Mouse (Mus musculus) left cerebral cortex, postnatal 14 days (tissue): ENCODE measurements around the gene Ubxn6. TPM values are rescaled to one million over a fixed set of nuclear protein-coding genes. Genes with fewer than 3 reads are reported as not detected.
"Not testable (repeated sequence)": the region's sequence is repeated elsewhere in the genome, so short reads cannot be mapped to it uniquely, and the experiment has no call there.

ENCODE experiments used
- DNase-seq, 2 experiments: peaks; one replicate each; pipeline ENCODE4 v3.0.0; 2021 to 2022; ENCODE audit warnings: low spot score in 2 of 2, mixed read lengths in 1 of 2
- intact Hi-C: fragments of 180-260 bp; cut with DNase I; formaldehyde crosslinking; loops from one replicate; pipeline ENCODE4 v1.15.1; 2025
- total RNA-seq, 2 experiments: library from RNA; stranded (reverse); gene quantifications; 2 replicates each; pipeline ENCODE4 v1.2.3; 2021

Gene Ubxn6
- total RNA-seq, 2 experiments from 2014 or later, result 74.4 to 89.6 TPM

DNA sequence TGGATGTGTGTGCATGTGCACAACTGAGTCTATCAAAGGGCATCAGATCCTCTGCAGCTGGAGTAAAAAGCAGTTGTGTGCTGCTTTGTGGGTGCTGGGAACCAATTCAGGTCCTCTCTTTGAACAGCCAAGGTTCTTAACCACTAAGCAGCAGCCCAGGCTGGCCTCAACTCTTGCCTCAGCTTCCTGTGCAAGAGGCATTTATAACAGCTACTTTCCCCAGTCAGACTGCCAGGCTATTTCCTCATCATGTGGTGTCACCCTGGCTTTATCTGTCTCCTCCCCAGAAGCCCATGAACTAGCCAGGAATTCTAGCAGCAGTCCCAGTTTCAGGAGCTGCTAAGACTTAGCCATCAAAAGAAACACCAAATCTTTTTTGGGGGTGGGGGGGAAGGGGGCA is 8.4 kb downstream of the Ubxn6 start:
- intact Hi-C loops, result no loop called here
- DNase-seq, result no peak

DNA sequence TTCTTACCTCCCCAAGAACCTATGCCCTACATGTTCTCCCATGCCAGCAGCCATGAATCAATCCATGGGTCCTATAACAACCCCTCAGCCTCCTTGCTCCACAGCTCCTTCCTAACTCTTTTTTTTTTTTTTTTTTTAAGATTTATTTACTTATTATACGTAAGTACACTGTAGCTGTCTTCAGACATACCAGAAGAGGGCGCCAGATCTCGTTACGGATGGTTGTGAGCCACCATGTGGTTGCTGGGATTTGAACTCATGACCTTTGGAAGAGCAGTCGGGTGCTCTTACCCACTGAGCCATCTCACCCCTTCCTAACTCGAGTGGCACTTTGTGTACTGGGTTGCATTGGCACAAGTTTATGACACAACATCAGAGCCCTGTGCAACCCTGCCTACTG is 9.1 kb downstream of the Ubxn6 start:
- DNase-seq, intact Hi-C loops: not testable (repeated sequence)

DNA sequence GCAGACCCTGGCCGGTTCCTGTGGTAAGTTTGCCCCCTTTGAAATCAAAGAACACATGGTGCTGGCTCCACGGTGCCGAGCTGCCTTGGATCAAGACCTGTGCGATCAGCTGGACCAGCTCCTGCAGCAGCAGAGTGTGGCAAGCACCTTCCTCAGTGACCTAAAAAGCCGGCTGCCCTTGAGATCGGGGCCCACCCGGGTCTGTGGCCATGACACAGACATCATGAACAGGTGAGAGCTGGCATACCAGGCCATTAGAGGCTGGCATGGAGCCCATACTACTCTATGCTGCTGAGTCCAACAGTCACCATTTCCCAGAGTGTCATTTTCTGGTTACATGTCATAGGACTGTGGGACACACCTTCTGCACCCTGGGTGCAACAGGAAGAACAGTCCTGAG is 12.7 kb downstream of the Ubxn6 start:
- intact Hi-C loops, result no loop called here

DNA sequence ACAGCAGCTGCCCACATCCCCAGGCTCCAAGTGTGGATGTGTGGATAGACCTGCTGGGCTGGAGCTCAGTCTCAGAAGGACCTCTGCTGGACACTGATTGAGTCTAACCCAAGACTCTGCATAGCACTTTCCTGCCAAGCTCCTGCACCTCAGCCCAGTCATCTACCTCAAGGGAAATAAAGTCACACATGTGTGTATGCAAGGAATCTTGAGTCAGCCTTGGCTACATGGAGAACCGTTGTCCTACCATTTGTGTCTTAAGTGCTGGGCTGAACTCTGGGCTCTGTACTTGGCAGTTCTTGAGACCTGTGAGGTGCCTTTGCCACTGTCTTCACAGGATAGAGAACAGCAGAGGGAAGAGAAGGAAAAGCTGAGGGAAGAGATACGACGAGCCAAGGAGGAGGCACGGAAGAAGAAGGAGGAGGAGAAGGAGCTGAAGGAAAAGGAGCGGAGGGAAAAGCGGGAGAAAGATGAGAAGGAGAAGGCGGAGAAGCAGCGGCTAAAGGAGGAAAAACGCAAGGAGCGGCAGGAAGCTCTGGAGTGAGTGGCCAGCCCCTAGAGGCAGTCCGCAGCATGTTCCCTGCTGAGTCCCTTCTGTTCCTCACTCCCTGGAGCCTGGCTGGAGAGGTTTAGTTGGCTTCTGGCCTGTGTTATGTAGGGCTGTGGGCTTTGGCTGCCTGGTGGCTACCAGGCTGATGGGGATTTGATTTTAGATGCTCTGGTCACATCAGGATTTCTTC is 17.3 kb downstream of the Ubxn6 start:
- intact Hi-C loops, result no loop called here
- no peak for DNase-seq

More for the DNA sequence above, 12.7 kb downstream of the Ubxn6 start:
- DNase-seq, result no peak

DNA sequence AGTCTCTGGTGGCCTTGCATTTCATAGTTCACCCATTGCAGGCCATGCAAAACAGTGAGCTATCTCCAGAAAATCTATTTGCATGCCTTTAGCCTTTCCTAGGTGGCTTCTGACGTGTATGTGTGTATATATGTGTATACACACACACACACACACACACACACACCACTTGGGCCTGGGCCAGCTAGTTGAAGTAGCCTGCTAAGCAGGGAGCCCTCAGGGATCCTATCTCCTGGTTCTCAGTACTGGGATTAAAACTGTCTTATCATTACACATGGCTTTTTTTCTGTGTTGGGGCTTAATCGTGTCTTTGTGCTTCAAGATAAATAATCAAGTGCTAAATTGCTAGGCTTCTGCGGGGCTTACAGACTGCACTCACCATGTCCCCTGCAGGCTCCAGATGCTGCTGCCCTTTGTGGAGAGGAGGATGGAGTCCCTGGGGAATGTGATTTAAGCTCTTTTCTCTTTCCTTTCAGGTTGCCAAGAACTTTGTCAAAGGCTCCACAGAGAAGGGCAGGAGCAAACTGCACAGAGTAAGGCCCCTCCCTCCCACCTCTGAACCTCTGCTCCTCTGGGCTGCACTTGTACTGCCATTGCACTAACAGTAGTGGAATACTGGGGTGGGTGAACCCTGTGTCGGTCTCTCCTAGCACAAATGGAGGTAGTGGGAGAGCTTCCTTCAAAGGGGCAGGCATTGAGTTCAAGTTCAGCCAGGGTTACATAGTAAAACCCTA is 18.7 kb downstream of the Ubxn6 start:
- intact Hi-C loops, result no loop called here
- DNase-seq, result no peak

DNA sequence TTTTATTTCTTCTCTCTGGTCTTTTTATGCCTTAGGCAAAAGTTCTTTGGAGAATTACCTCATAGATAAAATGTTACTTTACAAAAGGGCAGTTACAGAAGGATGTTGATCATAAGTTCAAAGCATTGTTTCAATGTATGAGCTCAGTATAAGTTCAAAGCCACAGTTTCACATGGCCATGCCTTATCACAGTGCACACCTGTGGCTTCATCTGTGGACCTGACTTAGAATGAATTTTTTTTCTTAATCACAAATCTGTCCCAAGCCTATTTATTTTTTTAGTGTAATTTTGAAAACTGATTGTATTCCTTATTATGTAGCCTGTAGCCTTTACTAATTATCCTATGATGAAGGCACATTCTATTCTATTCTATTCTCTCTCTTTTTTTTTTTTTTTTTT is 19.9 kb downstream of the Ubxn6 start:
- no peak for DNase-seq

DNA sequence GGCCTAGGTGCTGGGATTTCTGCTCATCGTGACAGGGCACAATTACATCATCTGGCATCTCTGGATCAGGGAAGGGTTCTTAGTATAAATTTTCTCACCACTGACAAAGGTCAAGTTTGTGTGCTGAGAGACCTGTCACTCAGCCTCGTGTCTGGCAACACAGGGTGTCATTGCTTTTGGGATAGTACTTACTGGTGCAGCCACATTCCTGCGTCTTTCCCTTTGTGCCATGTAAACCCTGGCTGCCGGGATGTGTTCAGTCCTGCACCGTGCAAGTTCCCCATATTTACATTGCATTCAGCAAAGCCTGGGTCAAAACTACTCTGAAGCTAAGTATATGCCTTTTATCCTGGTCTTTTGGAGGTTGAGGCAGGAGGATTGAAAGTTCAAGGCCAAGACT is 23.5 kb downstream of the Ubxn6 start:
- no peak for DNase-seq
- intact Hi-C loops, result no loop called here

More for the DNA sequence above, 19.9 kb downstream of the Ubxn6 start:
- intact Hi-C loops, result no loop called here

DNA sequence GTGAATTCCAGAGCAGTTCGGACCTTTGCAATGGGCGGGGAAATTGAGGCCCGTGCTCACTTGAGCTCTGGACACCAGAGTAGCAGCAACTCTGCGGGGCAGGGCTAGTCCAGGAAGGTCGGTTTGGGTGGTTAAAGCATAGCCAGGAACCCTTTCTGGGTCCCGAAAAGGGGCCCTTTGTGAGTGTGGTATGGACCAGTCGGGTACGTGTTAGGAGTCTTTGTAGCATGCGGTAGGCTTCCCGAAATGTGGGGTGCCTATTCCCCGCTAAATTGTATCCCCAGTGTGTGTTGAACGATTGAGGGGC is 34.0 kb downstream of the Ubxn6 start:
- DNase-seq, result no peak
- intact Hi-C loops, result loop anchor here (5.0 kb wide), 1 partner anchor 36 kb away; the partner anchor contains the start of genes Hdgfl2 and Ubxn6

DNA sequence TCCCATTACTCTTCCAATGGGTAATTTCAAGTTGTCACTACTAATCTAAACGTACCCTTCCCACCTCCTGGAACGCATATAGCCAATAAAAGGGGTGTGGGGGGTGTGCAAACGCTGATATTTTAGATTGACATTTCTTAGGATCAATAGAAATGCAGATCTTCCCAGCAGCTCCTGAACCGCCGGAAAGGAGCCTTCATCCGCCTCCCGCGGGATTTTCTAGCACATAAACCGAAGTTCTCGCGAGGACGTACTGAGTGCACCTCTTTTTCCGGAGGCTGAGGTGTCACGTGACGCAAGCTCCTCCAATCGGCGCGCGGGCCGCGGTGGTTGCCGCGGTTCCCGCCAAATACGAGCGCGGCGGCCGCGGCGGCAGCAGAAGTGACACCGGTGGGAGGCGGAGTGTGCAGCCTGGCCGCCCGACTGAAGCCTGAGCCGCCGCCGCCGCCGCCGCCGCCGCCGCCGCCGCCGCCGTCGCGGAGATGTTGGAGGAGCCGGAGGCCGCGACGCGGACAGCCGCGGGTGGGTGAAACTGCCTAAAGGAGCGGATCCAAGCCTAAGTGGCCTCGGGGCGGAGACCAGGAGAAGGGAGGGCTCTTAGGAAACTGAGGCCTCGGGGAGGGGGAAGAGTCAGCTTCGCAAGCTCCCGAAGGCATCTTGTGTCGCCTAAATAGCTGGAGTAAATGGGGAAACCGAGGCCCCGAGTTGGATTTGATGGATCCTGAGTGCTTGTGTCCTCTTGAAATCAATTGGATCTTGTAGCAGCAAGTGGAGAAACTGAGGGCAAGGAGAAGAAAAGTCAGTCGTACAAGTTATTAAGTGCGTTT is 34.6 kb downstream of the Ubxn6 start, which contains the start of gene Chaf1a:
Chaf1a (plus strand) TSS at position 410 of the 827 bp plus-strand sequence.
- intact Hi-C loops, result loop anchor here (5.0 kb wide), 1 partner anchor 37 kb away; the partner anchor contains the start of genes Hdgfl2 and Ubxn6
- DNase-seq, result peak; percentile 99

DNA sequence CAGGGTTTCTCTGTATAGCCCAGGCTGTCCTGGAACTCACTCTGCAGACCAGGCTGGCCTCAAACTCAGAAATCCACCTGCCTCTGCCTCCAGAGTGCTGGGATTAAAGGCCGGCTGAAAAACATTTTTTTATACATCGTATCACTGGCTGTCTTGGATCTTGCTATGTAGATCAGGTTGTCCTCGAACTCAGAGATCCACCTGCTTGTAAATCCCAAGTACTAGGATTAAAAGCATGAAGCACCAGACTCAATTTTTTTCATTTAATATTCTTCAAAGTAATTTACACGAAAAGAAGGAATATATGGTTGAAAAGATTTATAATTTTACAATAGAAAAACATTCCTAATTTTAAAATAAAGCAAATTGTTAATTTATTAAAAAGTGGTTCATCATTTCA is 35.5 kb downstream of the Ubxn6 start:
- intact Hi-C loops, result no loop called here
- DNase-seq, result no peak

DNA sequence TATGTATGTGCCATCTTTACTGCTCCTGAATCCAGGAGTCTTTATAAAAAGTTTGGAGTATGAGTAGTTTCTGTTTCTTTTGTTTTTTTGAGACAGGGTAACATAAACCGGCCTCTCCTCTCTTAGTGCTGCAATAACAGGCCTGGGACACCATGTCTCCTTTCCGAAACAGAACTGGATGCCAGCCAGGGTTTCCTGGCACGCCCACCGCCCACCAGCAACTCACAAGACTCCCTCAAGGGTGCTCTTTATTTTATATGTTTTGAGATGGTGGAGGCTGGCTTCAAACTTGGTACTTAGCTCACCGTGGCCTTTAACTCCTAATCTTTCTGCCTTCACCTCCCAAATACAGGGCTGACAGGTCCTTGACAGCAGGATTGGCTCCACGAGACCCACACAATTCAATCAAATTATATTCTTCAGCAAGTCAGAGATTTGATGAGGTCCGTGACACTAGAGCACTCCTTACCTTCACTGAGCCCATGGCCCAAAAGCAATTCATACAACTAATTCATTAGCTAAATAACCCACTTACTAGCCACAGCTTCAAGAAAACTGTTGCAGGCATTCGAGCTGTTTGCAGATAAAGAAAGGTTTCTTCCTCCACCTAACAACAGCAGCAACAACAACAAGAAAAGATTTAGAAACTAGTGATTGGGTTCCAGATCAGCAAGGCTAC is 36.1 kb downstream of the Ubxn6 start:
- intact Hi-C loops, result no loop called here
- DNase-seq, result no peak

DNA sequence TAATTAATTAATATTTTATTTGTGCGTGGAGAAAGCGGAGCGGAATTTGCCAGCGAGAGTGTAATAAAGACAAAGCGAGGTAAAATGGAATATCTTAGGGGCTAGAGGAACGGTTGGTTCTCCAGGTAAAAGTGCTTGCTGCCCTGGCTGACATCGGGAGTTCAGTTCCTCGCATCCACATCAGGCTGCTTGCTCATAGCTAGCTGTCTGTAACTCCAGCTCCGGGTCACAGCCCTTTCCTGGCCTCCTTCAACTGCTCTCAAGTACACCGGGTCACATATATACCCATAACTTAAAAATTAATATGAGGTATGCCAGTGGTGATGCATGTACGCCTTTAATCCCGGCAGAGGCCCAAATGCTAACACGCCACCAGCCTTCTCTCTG is 37.9 kb downstream of the Ubxn6 start:
- intact Hi-C loops, result no loop called here
- DNase-seq, result no peak

DNA sequence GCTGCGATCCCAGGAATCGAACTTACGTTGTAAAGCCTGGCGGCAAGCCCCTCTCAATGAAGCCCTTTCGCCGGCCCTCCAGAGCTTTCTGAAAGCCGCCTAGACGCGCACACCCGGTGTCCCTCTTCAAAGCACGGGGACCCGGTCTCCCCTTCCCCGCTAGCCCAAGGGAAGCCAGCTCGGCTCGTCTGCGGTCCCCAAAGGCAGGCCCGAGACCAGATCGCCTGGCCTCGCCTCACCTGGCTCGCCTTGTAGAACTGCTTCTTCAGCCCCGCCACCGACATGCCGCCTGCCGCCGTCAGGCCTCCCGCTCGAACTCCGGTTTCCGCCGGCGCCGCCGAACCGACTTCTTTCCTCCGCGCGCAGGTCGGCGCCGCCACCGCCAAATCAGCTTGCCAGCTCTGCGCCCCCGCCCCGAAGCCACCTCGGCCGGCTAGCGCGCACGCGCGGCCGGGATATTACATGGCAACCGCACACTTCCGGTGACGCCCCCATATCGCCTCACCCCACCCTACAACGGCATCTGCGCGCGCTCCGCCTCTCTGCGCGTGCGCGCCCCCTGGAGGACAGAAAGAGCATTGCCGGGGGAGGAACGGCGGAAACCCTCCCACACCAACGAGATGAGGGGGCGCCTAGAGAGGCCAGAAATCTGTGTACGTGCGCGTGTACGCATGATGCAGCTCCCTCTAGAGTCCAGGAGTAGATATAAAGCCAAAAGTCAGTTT is 38.5 kb downstream of the Ubxn6 start, which contains the start of gene Sh3gl1:
Sh3gl1 (minus strand) TSS at position 460 of the 725 bp plus-strand sequence.
- intact Hi-C loops, result no loop called here

DNA sequence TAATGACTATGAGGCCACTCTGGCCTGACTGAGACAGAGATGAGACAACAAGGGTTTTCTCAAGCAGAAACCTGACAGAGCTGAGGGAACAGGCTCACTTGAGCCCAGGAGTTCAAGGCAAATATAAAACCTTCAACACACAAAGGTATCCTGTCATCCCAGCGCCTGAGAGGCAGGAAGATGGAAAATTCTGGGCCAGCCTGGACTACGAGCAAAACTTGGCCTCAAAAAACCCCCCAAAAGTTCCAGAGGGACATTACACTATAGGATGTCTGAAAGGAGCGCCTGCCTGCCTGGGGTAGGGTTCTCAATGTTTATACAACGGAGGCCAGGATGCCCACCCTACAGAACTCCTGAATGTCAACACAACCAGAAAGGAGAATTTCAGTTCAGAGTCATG is 39.6 kb downstream of the Ubxn6 start:
- no peak for DNase-seq
- intact Hi-C loops, result no loop called here

More for the DNA sequence above, 38.5 kb downstream of the Ubxn6 start, which contains the start of gene Sh3gl1:
- peak; percentile 99 for DNase-seq

DNA sequence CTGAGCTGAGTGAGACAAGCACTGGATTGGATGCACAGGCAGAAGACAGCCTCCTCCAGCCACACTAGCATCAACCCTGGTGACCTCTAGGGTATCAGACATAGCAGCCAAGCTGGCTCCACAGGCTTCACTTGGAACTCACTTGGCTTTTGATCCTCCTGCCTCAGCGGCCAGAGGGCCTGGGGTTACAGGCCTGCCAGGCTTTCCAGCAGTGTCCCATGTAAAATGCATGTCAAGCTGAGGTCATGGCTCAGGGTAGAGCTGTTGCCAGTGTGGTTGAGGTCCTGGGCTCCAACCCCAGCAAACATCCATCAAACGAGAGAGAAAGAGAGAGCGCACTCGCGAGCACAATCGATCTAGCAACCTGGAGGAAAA is 40.1 kb downstream of the Ubxn6 start:
- intact Hi-C loops, result no loop called here
- DNase-seq, result no peak

DNA sequence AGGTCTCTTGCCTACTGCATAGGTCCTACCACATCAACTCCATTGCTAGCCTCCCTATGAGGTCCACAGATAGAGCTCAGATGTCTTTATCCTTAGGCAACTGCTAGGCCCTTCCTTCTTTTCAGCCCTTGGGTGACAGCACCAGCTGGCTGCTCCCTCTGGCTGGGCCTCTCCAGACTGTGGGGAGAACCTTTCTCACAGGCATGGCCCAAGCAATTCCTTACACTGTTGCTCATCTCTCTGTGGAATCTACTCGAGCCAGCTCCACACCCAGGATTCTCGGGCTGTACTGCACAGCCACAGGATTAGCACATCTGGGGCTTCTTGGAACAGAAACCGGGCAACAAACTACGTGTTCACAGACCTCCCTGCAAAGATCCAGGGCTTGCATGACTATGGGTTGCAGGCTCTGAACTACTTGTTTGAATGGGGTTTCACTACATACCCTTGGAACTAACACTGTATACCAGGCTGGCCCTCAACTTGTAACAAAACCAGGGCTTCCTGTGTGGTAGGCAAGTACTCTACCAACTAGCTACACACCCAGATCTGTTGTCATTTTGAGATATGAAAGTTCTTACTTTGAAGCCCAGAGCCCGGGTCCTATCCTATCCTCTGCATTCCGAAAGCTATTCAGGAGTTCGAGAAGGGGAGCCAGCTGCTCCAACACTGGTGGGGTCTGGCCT is 40.6 kb downstream of the Ubxn6 start:
- intact Hi-C loops, result no loop called here
- DNase-seq, result no peak

DNA sequence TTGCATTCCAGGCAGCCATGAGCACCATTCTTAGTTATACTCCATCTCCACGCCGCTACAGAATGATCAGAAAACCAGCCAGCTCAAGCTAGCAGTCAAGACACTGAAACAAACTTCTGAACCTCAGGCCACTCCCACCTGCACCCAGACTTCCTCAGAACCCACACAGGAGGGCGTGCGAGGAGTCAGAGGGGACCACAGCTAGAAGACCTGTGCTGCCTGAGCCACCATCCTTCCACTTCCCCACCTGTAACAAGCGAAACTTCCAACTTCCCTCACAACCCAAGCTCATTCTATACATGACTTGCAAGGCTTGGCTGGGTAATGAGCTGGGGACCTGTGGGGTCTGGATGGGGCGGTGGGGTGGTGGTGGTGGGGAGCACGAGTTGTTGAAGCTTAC is 42.0 kb downstream of the Ubxn6 start:
- intact Hi-C loops, result no loop called here
- no peak for DNase-seq

DNA sequence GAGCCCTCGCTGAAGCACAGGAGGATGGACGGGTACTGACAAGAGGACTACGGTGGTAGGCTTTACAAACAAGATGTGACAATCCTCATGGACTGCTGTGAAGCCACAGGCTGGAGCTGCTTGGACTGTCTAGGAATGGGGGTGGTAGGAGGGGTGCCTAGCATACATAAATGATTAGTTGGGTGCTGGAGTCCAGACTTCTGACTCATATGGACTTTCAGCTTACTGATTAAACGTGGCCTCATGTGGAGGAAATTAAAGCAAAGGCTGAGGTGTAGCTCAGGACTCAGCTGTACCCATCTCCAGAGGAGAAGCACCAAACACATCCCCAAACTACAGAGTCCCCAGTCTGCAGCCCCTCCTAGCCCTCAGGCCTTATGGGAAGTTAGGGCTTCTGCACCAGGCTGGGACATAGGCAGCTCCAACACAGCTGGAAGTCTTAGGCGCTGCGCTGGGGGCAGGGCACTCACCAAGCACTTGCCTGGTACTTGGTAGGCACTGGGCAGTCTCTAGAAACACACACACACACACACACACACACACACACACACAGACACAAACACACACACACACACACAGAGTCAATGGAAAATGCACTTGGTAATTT is 42.6 kb downstream of the Ubxn6 start:
- intact Hi-C loops, result no loop called here

More for the DNA sequence above, 42.6 kb downstream of the Ubxn6 start:
- DNase-seq, result no peak
